Mouse (Mus musculus) CH12.LX (cell line): Measurements from ENCODE around the gene Pwwp2b.

ENCODE experiments used
- CTCF ChIP-seq, 2 experiments: IDR thresholded peaks in 1 of 2; conservative IDR thresholded peaks in 1 of 2; 2 replicates each; pipeline ENCODE4 v1.5.1; 2011 to 2012; ENCODE audit warnings: low read depth in 2 of 2, low read length in 2 of 2, improper control_type of control experiment in 1 of 2, inconsistent platforms in 1 of 2, mild to moderate bottlenecking in 1 of 2, moderate library complexity in 1 of 2
- EP300 ChIP-seq: IDR thresholded peaks from 2 replicates; pipeline ENCODE4 v1.6.1; 2011; ENCODE audit warnings: low read length, improper control_type of control experiment
- HCFC1 ChIP-seq: IDR thresholded peaks from 2 replicates; pipeline ENCODE4 v1.6.1; 2012; ENCODE audit warnings: low read depth, mild to moderate bottlenecking, inconsistent platforms, low read length, improper control_type of control experiment
- JUN ChIP-seq: IDR thresholded peaks from 2 replicates; pipeline ENCODE4 v1.6.1; 2011; ENCODE audit warnings: low read depth, mild to moderate bottlenecking, low read length, improper control_type of control experiment, moderate library complexity; ENCODE audit not compliant: insufficient read depth
- JUND ChIP-seq: conservative IDR thresholded peaks from 2 replicates; pipeline ENCODE4 v1.6.1; 2011; ENCODE audit warnings: low read depth, low read length, improper control_type of control experiment
- KAT2A ChIP-seq: IDR thresholded peaks from 2 replicates; pipeline ENCODE4 v1.6.1; 2012; ENCODE audit warnings: low read length, improper control_type of control experiment, inconsistent platforms; ENCODE audit not compliant: insufficient replicate concordance
- MAFK ChIP-seq: IDR thresholded peaks from 2 replicates; pipeline ENCODE4 v1.6.1; 2011; ENCODE audit warnings: low read length, improper control_type of control experiment; ENCODE audit not compliant: insufficient replicate concordance
- MAX ChIP-seq: IDR thresholded peaks from 2 replicates; pipeline ENCODE4 v1.6.1; 2011; ENCODE audit warnings: low read length, improper control_type of control experiment
- POLR2A ChIP-seq: IDR thresholded peaks from 2 replicates; pipeline ENCODE4 v1.6.1; 2011; ENCODE audit warnings: low read depth, mild to moderate bottlenecking, improper control_type of control experiment, low read length
- USF2 ChIP-seq: conservative IDR thresholded peaks from 2 replicates; pipeline ENCODE4 v1.6.1; 2011; ENCODE audit warnings: low read depth, low read length, improper control_type of control experiment
- ZC3H11A ChIP-seq: IDR thresholded peaks from 2 replicates; pipeline ENCODE4 v1.6.1; 2012; ENCODE audit warnings: low read depth, mild to moderate bottlenecking, inconsistent platforms, low read length, improper control_type of control experiment
- ZNF384 ChIP-seq: IDR thresholded peaks from 2 replicates; pipeline ENCODE4 v1.6.1; 2012; ENCODE audit warnings: low read depth, low read length, improper control_type of control experiment, inconsistent platforms

- TF ChIP-seq CTCF (conservative IDR thresholded peaks at IDR 0.05 in 1 of 2, IDR thresholded peaks at IDR 0.05 in 1 of 2; ENCODE audit: low read depth in 2 of 2, low read length in 2 of 2) (peak; percentile 81 to 96), HCFC1 (no peak), ZNF384 (no peak), MAFK (no peak), ZC3H11A (no peak), MAX (no peak), KAT2A (no peak), POLR2A (no peak), USF2 (no peak), EP300 (no peak), JUN (no peak), JUND (no peak)
These were observed 40.1 kb upstream of the Pwwp2b start for GRCm38 (mm10) chr7:139208023-139208772.
